Mouse (Mus musculus) ES-Bruce4 (cell line): ENCODE measurements around the gene Pfkm. TPM values are rescaled to one million over a fixed set of nuclear protein-coding genes. Genes with fewer than 3 reads are reported as not detected.

Source experiments
- H3K27ac ChIP-seq: 2 replicates; pipeline ENCODE4 v1.5.1; 2012; ENCODE audit warnings: low read length, inconsistent platforms; ENCODE audit not compliant: insufficient read depth
- H3K27me3 ChIP-seq: 2 replicates; pipeline ENCODE4 v1.6.1; 2012; ENCODE audit warnings: mild to moderate bottlenecking, low read length, inconsistent platforms; ENCODE audit not compliant: control insufficient read depth, poor library complexity, insufficient read depth, severe bottlenecking
- H3K36me3 ChIP-seq: 2 replicates; pipeline ENCODE4 v1.6.1; 2012; ENCODE audit warnings: inconsistent platforms, mild to moderate bottlenecking, low read length, moderate library complexity; ENCODE audit not compliant: control insufficient read depth, poor library complexity, insufficient read depth, severe bottlenecking
- H3K4me1 ChIP-seq: one replicate; pipeline ENCODE4 v1.8.1; 2011; ENCODE audit warnings: low read length; ENCODE audit not compliant: control insufficient read depth, insufficient read depth
- H3K4me3 ChIP-seq: 2 replicates; pipeline ENCODE4 v1.5.1; 2011; ENCODE audit warnings: low read depth, mild to moderate bottlenecking, low read length
- H3K9ac ChIP-seq: 2 replicates; pipeline ENCODE4 v1.6.1; 2012; ENCODE audit warnings: low read depth, mild to moderate bottlenecking, inconsistent platforms; ENCODE audit not compliant: poor library complexity, severe bottlenecking
- H3K9me3 ChIP-seq: replicated peaks from 2 replicates; pipeline ENCODE4 v1.6.1; 2012; ENCODE audit warnings: mild to moderate bottlenecking, low read length, inconsistent platforms; ENCODE audit not compliant: control insufficient read depth, poor library complexity, insufficient read depth, severe bottlenecking
- CTCF ChIP-seq: IDR thresholded peaks from one replicate; pipeline ENCODE4 v1.8.1; 2011; ENCODE audit warnings: low read depth, low read length
- EP300 ChIP-seq: IDR thresholded peaks from 2 replicates; pipeline ENCODE4 v1.6.1; 2011; ENCODE audit warnings: low read depth, low read length; ENCODE audit not compliant: insufficient read depth
- POLR2A ChIP-seq: IDR thresholded peaks from one replicate; pipeline ENCODE4 v1.8.1; 2011; ENCODE audit warnings: low read length; ENCODE audit not compliant: insufficient read depth
- polyA plus RNA-seq: library from polyadenylated mRNA; stranded (reverse); fragments of >200 nt; gene quantifications from 2 replicates; pipeline ENCODE4 v1.2.4, GENCODE M21; 2011; ENCODE audit warnings: low read depth; ENCODE audit not compliant: missing spikeins, insufficient read depth, insufficient read length

Pfkm gene
- polyA plus RNA-seq, 1 experiment: 39.8 TPM

- H3K4me1 ChIP-seq: no peaks in the 10 kb centered on the region
- H3K36me3 ChIP-seq: peaks cover 6% of the 10 kb centered on the region; the same call in 1 of the 2 replicates
These were observed 39.1 kb downstream of the Pfkm start for GRCm38 (mm10) chr15:98131451-98131850.

GRCm38 (mm10) chr15:98131942-98132655, 39.7 kb downstream of the Pfkm start:
- no peaks in the 10 kb centered on the region for H3K27me3 ChIP-seq
- no peak overlapping the region for H3K9ac ChIP-seq
- H3K36me3 ChIP-seq: peaks cover 6% of the 10 kb centered on the region; the same call in 1 of the 2 replicates
- no peak overlapping the region for H3K27ac ChIP-seq
- no peaks in the 10 kb centered on the region for H3K4me1 ChIP-seq
- H3K9me3 ChIP-seq: no peaks in the 10 kb centered on the region
- no peak for TF ChIP-seq EP300
- TF ChIP-seq POLR2A: no peak
- TF ChIP-seq CTCF: no peak
- no peak overlapping the region for H3K4me3 ChIP-seq

More at GRCm38 (mm10) chr15:98131451-98131850, 39.1 kb downstream of the Pfkm start:
- H3K4me3 ChIP-seq: no peak overlapping the region
- no peak overlapping the region for H3K27ac ChIP-seq
- no peak for TF ChIP-seq CTCF
- no peak for TF ChIP-seq POLR2A
- no peak for TF ChIP-seq EP300
- no peaks in the 10 kb centered on the region for H3K9me3 ChIP-seq
- no peak overlapping the region for H3K9ac ChIP-seq
- no peaks in the 10 kb centered on the region for H3K27me3 ChIP-seq

GRCm38 (mm10) chr15:98133471-98133870, 41.1 kb downstream of the Pfkm start:
- H3K36me3 ChIP-seq: peaks cover 6% of the 10 kb centered on the region; the same call in 1 of the 2 replicates
- no peaks in the 10 kb centered on the region for H3K27me3 ChIP-seq
- no peak overlapping the region for H3K9ac ChIP-seq
- no peak overlapping the region for H3K27ac ChIP-seq
- H3K4me3 ChIP-seq: no peak overlapping the region
- H3K4me1 ChIP-seq: no peaks in the 10 kb centered on the region
- no peaks in the 10 kb centered on the region for H3K9me3 ChIP-seq
- TF ChIP-seq EP300: no peak
- no peak for TF ChIP-seq CTCF
- no peak for TF ChIP-seq POLR2A

GRCm38 (mm10) chr15:98134034-98134433, 41.6 kb downstream of the Pfkm start:
- Histone ChIP-seq H3K4me3 (no peak overlapping the region), H3K36me3 (peaks cover 6% of the 10 kb centered on the region; the same call in 1 of the 2 replicates), H3K9ac (no peak overlapping the region), H3K9me3 (no peaks in the 10 kb centered on the region), H3K27me3 (no peaks in the 10 kb centered on the region), H3K27ac (no peak overlapping the region), H3K4me1 (no peaks in the 10 kb centered on the region)
- TF ChIP-seq CTCF (no peak), POLR2A (no peak), EP300 (no peak)

GRCm38 (mm10) chr15:98134666-98135065, 42.3 kb downstream of the Pfkm start:
- Histone ChIP-seq H3K9me3 (no peaks in the 10 kb centered on the region), H3K36me3 (peaks cover 6% of the 10 kb centered on the region; the same call in 1 of the 2 replicates), H3K9ac (no peak overlapping the region), H3K4me3 (no peak overlapping the region), H3K4me1 (no peaks in the 10 kb centered on the region), H3K27ac (no peak overlapping the region), H3K27me3 (no peaks in the 10 kb centered on the region)
- TF ChIP-seq CTCF: no peak
- TF ChIP-seq POLR2A: no peak
- no peak for TF ChIP-seq EP300

GRCm38 (mm10) chr15:98135671-98136070, 43.3 kb downstream of the Pfkm start:
- H3K36me3 ChIP-seq: peaks cover 6% of the 10 kb centered on the region
- no peak overlapping the region for H3K4me3 ChIP-seq
- H3K27ac ChIP-seq: no peak overlapping the region
- H3K9me3 ChIP-seq: no peaks in the 10 kb centered on the region
- H3K9ac ChIP-seq: no peak overlapping the region
- TF ChIP-seq CTCF (no peak), POLR2A (no peak), EP300 (no peak)
- no peaks in the 10 kb centered on the region for H3K27me3 ChIP-seq
- no peaks in the 10 kb centered on the region for H3K4me1 ChIP-seq
